Mouse (Mus musculus) hindbrain, embryonic 14.5 days (tissue): ENCODE data around the gene Crebbp. TPM values are rescaled to one million over a fixed set of nuclear protein-coding genes. Genes with fewer than 3 reads are reported as not detected.

ENCODE experiments used
- ATAC-seq: fragments of 200-750 bp; cut with Nextera tagmentation; 2 replicates; pipeline ENCODE4 v1.8.0; 2017; ENCODE audit warnings: moderate number of reproducible peaks, mild to moderate bottlenecking, moderate TSS enrichment, moderate library complexity; ENCODE audit not compliant: low FRiP score
- DNase-seq: peaks from one replicate; pipeline ENCODE4 v3.0.0-alpha.2; 2015; ENCODE audit warnings: low spot score
- H3K27ac ChIP-seq: fragments of 300-500 bp; sonication (generic); 2 replicates; pipeline ENCODE4 v1.5.1; 2014; ENCODE audit warnings: mild to moderate bottlenecking, moderate library complexity
- H3K27me3 ChIP-seq: fragments of 300-500 bp; sonication (generic); 2 replicates; pipeline ENCODE4 v1.6.1; 2014; ENCODE audit warnings: mild to moderate bottlenecking, low read length, mixed read lengths; ENCODE audit not compliant: control insufficient read depth, insufficient read depth
- H3K36me3 ChIP-seq: fragments of 300-500 bp; sonication (generic); replicated peaks from 2 replicates; pipeline ENCODE4 v1.6.1; 2014; ENCODE audit not compliant: control insufficient read depth, insufficient read depth
- H3K4me1 ChIP-seq: fragments of 300-500 bp; sonication (generic); replicated peaks from 2 replicates; pipeline ENCODE4 v1.6.1; 2014; ENCODE audit warnings: antibody characterized with exemption, low read length, mixed read lengths; ENCODE audit not compliant: control insufficient read depth, insufficient read depth
- H3K4me2 ChIP-seq: fragments of 300-500 bp; sonication (generic); replicated peaks from 2 replicates; pipeline ENCODE4 v1.6.1; 2014; ENCODE audit warnings: mild to moderate bottlenecking, moderate library complexity
- H3K4me3 ChIP-seq: fragments of 300-500 bp; sonication (generic); replicated peaks from 2 replicates; pipeline ENCODE4 v1.5.1; 2014; ENCODE audit warnings: mild to moderate bottlenecking, low read length
- H3K9ac ChIP-seq: fragments of 300-500 bp; sonication (generic); 2 replicates; pipeline ENCODE4 v1.6.1; 2014
- H3K9me3 ChIP-seq: fragments of 300-500 bp; sonication (generic); 2 replicates; pipeline ENCODE4 v1.6.1; 2016; ENCODE audit warnings: low read length; ENCODE audit not compliant: control insufficient read depth
- WGBS: fragments of 180-500 bp; shearing (Covaris S2); extraction: QIAGEN DNeasy Blood & Tissue Kit; methylation state at CpG from one replicate; pipeline ENCODE4 v1.1.7; 2014; 5-methylcytosine and 5-hydroxymethylcytosine counted together
- polyA plus RNA-seq: library from polyadenylated mRNA; unstranded; fragments of >200 nt; fragmentation: Nextera tagmentation; extraction: Ambion mirVana; gene quantifications from 2 replicates; pipeline ENCODE4 v1.2.1, GENCODE M21; 2014

Gene Crebbp
- polyA plus RNA-seq, 1 experiment from 2014 or later: 45.7 TPM

DNA sequence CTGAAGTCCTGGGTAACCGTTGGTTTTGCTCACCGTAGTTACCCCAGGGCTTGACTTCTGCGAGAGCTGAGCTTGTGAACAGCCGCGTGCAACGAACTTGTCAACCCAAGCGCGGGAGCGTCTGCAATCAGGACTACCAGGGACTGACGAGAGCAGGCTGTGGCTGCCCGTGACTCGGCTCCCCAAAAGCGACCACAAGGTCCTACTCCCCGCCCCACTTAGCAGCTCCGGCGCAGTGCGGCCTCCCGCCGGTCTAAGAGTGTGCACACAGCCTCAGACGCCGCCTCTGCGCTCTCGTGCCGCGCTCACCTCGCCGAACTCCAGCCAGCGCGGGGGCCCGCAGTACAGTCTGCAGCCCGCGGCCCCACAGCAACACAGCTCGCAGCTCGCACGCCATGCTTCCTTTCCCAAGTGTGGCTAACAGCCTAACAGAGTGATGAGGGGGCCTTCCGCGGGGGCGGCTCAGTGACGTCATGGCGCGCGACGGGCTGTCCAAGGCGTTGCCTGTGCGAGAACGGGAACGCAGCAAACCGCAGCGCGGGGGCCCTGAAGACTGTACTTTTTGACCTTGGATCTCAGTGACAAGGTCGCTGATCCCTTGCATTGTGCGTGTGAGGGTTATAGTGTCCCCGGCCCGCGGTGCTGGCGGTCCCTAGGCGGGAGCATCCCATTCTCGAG lies 136.3 kb downstream of the Crebbp start, which contains the start of gene Trap1:
TSS of gene Trap1 (minus strand) at position 444 of the 678 bp plus-strand sequence.
- DNase-seq (peak; percentile 93), ATAC-seq (peak; percentile 97)
- H3K36me3 ChIP-seq: peaks cover 7% of the 10 kb centered on the region
- peak within 1 kb of the TSS; percentile 90 for H3K4me3 ChIP-seq
- H3K27ac ChIP-seq: peak within 1 kb of the TSS; percentile 90
- peaks cover 5% of the 10 kb centered on the region; the same call in 1 of the 2 replicates for H3K4me1 ChIP-seq
- peak within 1 kb of the TSS; percentile 78 for H3K4me2 ChIP-seq
- under 1% methylated on average over 58 of the region's 58 CpGs for WGBS
- no peaks in the 10 kb centered on the region for H3K9me3 ChIP-seq
- H3K9ac ChIP-seq: peak within 1 kb of the TSS; percentile 84
- no peaks in the 10 kb centered on the region for H3K27me3 ChIP-seq

DNA sequence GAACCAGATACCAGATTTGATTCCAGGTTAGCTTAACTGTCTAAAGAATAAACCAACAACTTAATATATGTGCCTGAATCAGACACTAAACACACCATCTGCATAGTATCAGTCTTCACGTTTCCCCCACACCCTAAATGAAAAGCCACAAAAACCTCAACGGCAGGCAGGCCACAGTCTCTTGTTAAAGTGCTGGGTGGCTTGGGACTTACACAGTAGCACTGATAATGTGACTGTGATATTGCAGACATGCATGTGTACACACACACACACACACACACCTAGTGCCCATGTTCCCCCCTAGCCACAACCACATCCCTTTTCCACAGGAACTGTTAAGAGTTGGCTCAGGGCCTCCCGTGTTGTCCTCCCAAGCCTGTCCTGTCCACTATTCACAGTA lies 139.0 kb downstream of the Crebbp start:
- ATAC-seq: no peak
- DNase-seq: no peak
- H3K27ac ChIP-seq: no peak overlapping the region
- no peaks in the 10 kb centered on the region for H3K27me3 ChIP-seq
- H3K36me3 ChIP-seq: no peaks in the 10 kb centered on the region; the same call in 1 of the 2 replicates
- no peak overlapping the region for H3K9ac ChIP-seq
- 80% methylated on average over 3 of the region's 3 CpGs for WGBS
- H3K9me3 ChIP-seq: no peaks in the 10 kb centered on the region
- H3K4me2 ChIP-seq: no peak overlapping the region
- no peak overlapping the region for H3K4me3 ChIP-seq
- H3K4me1 ChIP-seq: peaks cover 5% of the 10 kb centered on the region; the same call in 1 of the 2 replicates

DNA sequence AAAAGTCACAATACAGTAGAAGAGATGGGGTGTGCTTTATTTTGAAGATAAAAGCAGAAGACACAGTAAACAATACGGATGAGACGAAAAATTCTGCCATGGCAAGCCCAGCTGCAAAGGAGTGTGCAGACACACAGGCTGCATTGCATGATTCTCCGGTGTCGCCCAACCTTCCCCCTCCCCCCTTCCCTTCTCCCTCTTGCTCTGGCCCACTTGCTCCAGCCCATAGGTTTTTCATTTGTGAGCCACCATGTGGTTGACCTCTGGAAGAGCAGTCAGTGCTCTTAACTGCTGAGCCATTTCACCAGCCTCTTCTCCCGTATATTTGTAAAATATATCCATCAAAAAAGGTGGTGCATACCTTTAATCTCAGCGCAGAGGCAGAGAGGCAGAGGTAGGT lies 139.5 kb downstream of the Crebbp start:
- DNase-seq: no peak
- WGBS: 77% methylated on average over 6 of the region's 6 CpGs

DNA sequence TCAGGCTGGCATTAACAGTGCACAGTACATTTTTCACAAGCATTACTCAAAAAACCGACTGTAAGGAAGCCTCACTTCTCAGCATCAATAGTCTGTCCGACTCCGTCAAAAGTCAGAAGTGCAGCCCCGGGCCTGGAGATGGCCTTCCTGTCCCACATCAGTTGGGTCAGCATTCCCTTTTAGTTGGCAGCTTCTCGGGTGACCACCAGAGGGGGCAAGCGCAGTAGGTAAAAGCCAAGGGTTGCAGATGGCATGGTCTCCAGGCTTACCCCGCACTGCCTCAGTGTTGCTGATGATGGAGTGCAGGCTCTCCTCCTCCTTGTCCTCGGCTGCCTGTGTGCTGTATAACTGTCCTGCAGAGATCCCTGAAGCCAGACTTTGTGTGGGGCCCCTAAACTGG lies 145.2 kb downstream of the Crebbp start:
- no peak overlapping the region for H3K4me2 ChIP-seq
- H3K4me3 ChIP-seq: no peak overlapping the region
- 63% methylated on average over 8 of the region's 8 CpGs for WGBS
- DNase-seq (peak; percentile 36), ATAC-seq (peak; percentile 37; the same call in 1 of the 2 replicates)
- H3K9ac ChIP-seq: no peak overlapping the region
- no peaks in the 10 kb centered on the region for H3K27me3 ChIP-seq
- H3K36me3 ChIP-seq: peaks cover 49% of the 10 kb centered on the region
- H3K9me3 ChIP-seq: no peaks in the 10 kb centered on the region
- no peak overlapping the region for H3K27ac ChIP-seq
- H3K4me1 ChIP-seq: no peaks in the 10 kb centered on the region

More for the DNA sequence above, 139.5 kb downstream of the Crebbp start:
- peaks cover 5% of the 10 kb centered on the region; the same call in 1 of the 2 replicates for H3K4me1 ChIP-seq
- no peaks in the 10 kb centered on the region; the same call in 1 of the 2 replicates for H3K36me3 ChIP-seq
- no peaks in the 10 kb centered on the region for H3K9me3 ChIP-seq
- no peak overlapping the region for H3K4me3 ChIP-seq
- no peak overlapping the region for H3K27ac ChIP-seq
- no peak overlapping the region for H3K9ac ChIP-seq
- ATAC-seq: no peak
- H3K27me3 ChIP-seq: no peaks in the 10 kb centered on the region
- no peak overlapping the region for H3K4me2 ChIP-seq

DNA sequence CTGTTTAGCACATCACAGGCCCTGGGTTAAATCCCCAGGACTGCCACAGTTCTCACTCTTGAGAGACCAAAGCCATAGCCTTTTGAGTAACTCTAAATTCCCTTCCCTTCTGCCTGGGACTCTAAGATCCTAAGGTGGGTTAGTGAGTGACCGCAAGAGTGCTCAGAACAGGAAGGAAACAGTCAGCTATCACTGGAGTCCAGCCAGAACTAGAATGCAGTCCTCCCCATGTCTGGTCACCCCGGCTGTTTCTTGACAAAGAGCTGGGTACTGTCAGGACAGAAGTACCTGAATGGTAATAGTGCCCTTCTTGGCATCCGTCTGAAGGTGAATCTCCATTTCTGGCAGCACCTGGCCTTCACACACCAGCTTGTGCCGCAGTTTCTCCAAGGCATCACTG lies 148.9 kb downstream of the Crebbp start:
- Histone ChIP-seq H3K4me3 (no peak overlapping the region), H3K27ac (no peak overlapping the region), H3K27me3 (no peaks in the 10 kb centered on the region), H3K4me1 (no peaks in the 10 kb centered on the region), H3K36me3 (peaks cover 83% of the 10 kb centered on the region), H3K4me2 (no peak overlapping the region), H3K9me3 (no peaks in the 10 kb centered on the region), H3K9ac (no peak overlapping the region)
- DNase-seq (no peak), ATAC-seq (no peak)
- WGBS: 95% methylated on average over 4 of the region's 4 CpGs

DNA sequence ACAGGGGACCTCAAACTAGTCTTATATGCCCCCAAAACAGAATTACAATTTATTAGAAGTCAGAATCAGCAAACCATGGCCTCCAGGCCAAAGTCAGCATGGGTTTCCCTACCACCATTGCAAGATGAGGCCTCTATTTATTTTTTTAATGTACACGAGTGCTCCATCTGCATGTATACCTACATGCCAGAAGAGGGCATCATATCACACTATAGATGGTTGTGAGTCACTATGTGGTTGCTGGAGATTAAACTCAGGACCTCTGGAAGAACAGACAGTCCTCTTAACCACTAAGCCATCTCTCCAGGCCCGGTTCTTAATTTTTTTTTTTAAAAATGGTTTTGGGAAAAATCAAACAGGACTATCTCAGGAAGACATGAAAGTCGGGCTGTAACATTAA lies 160.0 kb downstream of the Crebbp start:
- H3K4me3 ChIP-seq: no peak overlapping the region
- H3K9me3 ChIP-seq: no peaks in the 10 kb centered on the region
- H3K4me1 ChIP-seq: no peaks in the 10 kb centered on the region
- no peak overlapping the region for H3K27ac ChIP-seq
- 93% methylated on average over 3 of the region's 3 CpGs for WGBS
- no peak overlapping the region for H3K9ac ChIP-seq
- H3K27me3 ChIP-seq: no peaks in the 10 kb centered on the region
- H3K36me3 ChIP-seq: peaks cover 89% of the 10 kb centered on the region
- DNase-seq (no peak), ATAC-seq (no peak)
- H3K4me2 ChIP-seq: no peak overlapping the region

DNA sequence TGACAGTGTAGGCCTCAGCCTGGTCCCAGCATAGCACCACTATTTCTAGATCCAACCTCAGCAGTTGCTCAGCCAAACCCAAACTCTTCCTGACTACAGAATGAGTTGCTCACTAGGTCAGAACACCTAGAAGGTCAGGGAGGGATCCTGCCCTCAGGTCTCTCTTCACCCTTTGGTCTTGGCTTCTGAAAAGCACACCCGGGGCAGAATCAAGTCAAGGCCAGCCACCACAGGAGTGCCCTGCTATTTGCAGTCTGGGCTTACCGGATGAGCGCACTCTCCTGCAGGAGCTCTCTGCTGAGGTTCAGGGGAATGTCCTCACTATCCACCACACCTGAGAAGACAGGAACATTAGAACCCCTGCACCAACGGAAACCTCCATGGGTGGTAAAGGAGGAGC lies 161.2 kb downstream of the Crebbp start:
- Histone ChIP-seq H3K9me3 (no peaks in the 10 kb centered on the region), H3K27me3 (no peaks in the 10 kb centered on the region), H3K36me3 (peaks cover 88% of the 10 kb centered on the region), H3K4me1 (no peaks in the 10 kb centered on the region), H3K27ac (no peak overlapping the region), H3K4me3 (no peak overlapping the region), H3K4me2 (no peak overlapping the region), H3K9ac (no peak overlapping the region)
- 95% methylated on average over 4 of the region's 4 CpGs for WGBS
- ATAC-seq (no peak), DNase-seq (no peak)

DNA sequence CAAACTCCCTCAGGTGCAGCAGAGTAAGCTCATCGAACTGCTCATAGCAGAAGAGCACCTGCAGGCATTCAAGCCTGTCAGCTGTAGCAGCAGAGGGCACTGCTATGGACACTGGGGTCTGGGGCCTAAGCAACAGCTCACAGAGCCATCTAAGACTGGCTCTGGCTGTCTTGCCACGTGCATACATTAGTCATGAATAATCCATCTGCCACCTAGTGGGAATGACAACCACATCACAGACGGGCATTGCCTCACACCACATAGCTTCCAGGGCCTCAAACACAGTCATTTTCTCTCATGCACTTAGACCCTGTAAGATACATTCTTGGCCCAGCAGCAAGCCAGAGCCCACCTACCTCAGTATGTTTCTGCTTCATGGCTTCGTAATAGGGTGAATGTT lies 168.3 kb downstream of the Crebbp start:
- H3K36me3 ChIP-seq: peaks cover 92% of the 10 kb centered on the region
- WGBS: 86% methylated on average over 4 of the region's 4 CpGs
- no peak overlapping the region for H3K4me3 ChIP-seq
- no peaks in the 10 kb centered on the region for H3K9me3 ChIP-seq
- no peaks in the 10 kb centered on the region for H3K27me3 ChIP-seq
- no peak overlapping the region for H3K9ac ChIP-seq
- H3K4me1 ChIP-seq: no peaks in the 10 kb centered on the region
- ATAC-seq: no peak
- DNase-seq: no peak
- H3K27ac ChIP-seq: no peak overlapping the region
- H3K4me2 ChIP-seq: no peak overlapping the region

DNA sequence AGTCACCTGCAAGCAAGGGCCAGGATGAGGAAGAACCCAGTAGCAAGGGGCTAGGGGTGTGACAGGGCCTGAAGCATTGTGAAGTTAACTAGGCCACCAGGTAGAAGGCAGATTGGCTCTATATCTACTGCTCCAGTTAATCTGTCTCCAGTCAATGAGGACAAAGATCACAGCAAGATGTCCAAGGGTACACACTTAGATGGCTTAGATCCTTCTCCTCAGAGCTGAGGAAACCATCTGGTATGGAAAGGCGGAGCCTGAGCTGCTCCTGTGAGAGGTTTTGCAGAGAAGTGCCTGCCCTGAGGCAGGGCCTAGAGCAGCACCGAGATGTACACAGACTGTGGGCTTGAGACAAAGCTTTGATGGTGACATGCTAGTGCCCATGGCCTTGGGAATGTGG lies 169.7 kb downstream of the Crebbp start:
- WGBS: 96% methylated on average over 2 of the region's 2 CpGs
- no peak for DNase-seq
- H3K9ac ChIP-seq: no peak overlapping the region
- ATAC-seq: no peak
- H3K4me2 ChIP-seq: no peak overlapping the region
- H3K9me3 ChIP-seq: no peaks in the 10 kb centered on the region
- H3K4me1 ChIP-seq: no peaks in the 10 kb centered on the region
- H3K36me3 ChIP-seq: peaks cover 93% of the 10 kb centered on the region
- H3K4me3 ChIP-seq: no peak overlapping the region
- no peak overlapping the region for H3K27ac ChIP-seq
- H3K27me3 ChIP-seq: no peaks in the 10 kb centered on the region
